Mouse (Mus musculus): ENCODE measurements around the gene Olfr340. TPM values are rescaled to one million over a fixed set of nuclear protein-coding genes. Genes with fewer than 3 reads are reported as not detected.
"Not testable (repeated sequence)": the region's sequence is repeated elsewhere in the genome, so short reads cannot be mapped to it uniquely, and the experiment has no call there.

Olfr340 gene
- polyA plus RNA-seq (2015; fragmentation: Nextera tagmentation; extraction: Ambion mirVana): not detected in 2 replicates

DNA sequence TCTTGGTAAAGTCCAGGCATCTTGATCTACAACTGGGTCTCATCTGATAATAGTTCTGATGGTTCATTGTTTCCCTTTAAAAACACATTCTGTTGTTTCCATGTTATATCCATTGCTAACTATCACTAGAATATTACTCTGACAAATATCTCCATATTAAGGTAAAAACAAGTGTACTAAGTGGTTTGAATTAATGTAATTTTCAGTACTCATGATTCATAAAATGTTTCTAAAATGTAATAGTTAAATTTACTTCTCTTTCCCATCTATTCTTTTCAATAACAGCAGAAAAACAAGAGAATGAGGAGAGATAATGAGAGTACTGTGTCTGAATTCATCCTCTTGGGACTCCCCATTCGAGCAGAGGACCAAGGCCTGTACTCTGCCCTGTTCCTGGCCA lies at the start of gene Olfr340:
TSS of gene Olfr340 (plus strand) at position 301 of the 400 bp plus-strand sequence.
- Histone ChIP-seq H3K4me2 (replicated peaks) (no peak within 1 kb of the TSS), H3K4me3 (replicated peaks) (no peak within 1 kb of the TSS), H3K27me3 (replicated peaks) (no peaks in the 10 kb centered on the region), H3K27ac (no peak within 1 kb of the TSS), H3K4me1 (replicated peaks) (no peaks in the 10 kb centered on the region), H3K36me3 (no peaks in the 10 kb centered on the region), H3K9ac (no peak within 1 kb of the TSS), H3K9me3 (no peaks in the 10 kb centered on the region)
- no peak for ATAC-seq
- 62% methylated on average over 1 of the region's 1 CpGs for WGBS

DNA sequence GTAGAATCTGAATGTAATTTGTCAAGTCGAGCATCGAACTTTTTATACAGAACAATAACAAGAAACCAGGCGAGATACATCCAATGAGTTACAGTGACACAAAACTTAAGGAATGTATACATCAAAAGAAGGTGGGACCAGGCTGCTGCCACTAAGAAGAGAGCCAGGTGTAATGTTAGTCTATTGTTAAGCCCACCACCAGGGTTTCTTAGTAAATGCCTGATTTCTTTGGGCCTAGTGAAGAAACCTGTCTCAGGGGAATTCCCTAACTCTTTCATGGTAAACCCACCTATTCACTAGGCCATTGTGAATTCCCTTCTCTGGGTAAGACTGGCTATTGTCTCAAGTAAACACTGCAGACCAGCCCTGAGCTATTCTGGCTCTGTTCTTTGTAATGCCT lies 37.2 kb upstream of the Olfr340 start:
- H3K27me3 ChIP-seq (replicated peaks); H3K9me3 ChIP-seq; H3K36me3 ChIP-seq; H3K9ac ChIP-seq; ATAC-seq; H3K4me3 ChIP-seq (replicated peaks); H3K27ac ChIP-seq; H3K4me2 ChIP-seq (replicated peaks); H3K4me1 ChIP-seq (replicated peaks): not testable (repeated sequence)
- 89% methylated on average over 3 of the region's 3 CpGs for WGBS

DNA sequence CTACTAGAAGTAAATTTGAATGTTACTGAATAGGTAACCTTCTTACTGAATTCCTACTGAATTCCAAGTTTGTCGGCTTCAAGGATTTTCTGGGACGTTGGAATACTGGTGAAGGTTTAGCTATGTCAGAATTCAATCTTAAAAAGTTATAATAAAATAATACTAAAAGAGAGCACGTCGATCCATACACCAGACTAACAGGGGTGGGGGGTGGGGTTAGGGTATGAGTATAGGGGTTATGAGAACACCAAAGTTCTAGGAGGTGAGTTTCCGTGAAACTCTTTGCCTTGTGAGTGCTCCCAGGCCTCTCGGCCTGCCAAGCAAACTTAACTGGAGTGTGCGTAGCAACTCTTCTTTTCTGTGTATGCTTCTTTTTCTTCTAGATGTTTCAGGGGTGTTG lies 36.8 kb upstream of the Olfr340 start:
- not testable (repeated sequence) for ATAC-seq
- 89% methylated on average over 7 of the region's 7 CpGs for WGBS

GRCm38 (mm10) chr2:36418647-36419046 lies 33.7 kb upstream of the Olfr340 start, which contains the start of gene Olfr339:
Gene Olfr339, plus strand, starts transcription at chr2:36418947.
- no peak for ATAC-seq
- H3K4me2 ChIP-seq (replicated peaks): no peak within 1 kb of the TSS
- no peak within 1 kb of the TSS for H3K9ac ChIP-seq
- H3K36me3 ChIP-seq: no peaks in the 10 kb centered on the region
- no peaks in the 10 kb centered on the region for H3K4me1 ChIP-seq (replicated peaks)
- H3K4me3 ChIP-seq (replicated peaks): no peak within 1 kb of the TSS
- 84% methylated on average over 3 of the region's 3 CpGs for WGBS
- H3K9me3 ChIP-seq: peaks cover 3% of the 10 kb centered on the region; the same call in 1 of the 2 replicates
- H3K27me3 ChIP-seq (replicated peaks): no peaks in the 10 kb centered on the region
- H3K27ac ChIP-seq: no peak within 1 kb of the TSS

More for the DNA sequence above, 36.8 kb upstream of the Olfr340 start:
- not testable (repeated sequence) for H3K4me1 ChIP-seq (replicated peaks); H3K4me3 ChIP-seq (replicated peaks); H3K36me3 ChIP-seq; H3K27me3 ChIP-seq (replicated peaks); H3K9me3 ChIP-seq; H3K9ac ChIP-seq; H3K4me2 ChIP-seq (replicated peaks); H3K27ac ChIP-seq

- H3K27ac ChIP-seq: no peak overlapping the region
- H3K4me3 ChIP-seq (replicated peaks): no peak overlapping the region
- no peak overlapping the region for H3K4me2 ChIP-seq (replicated peaks)
- H3K9ac ChIP-seq: no peak overlapping the region
- H3K27me3 ChIP-seq (replicated peaks): no peaks in the 10 kb centered on the region
- no peaks in the 10 kb centered on the region for H3K4me1 ChIP-seq (replicated peaks)
- no peaks in the 10 kb centered on the region for H3K9me3 ChIP-seq
- no peak for ATAC-seq
- H3K36me3 ChIP-seq: no peaks in the 10 kb centered on the region
These were observed 21.2 kb downstream of the Olfr340 start for GRCm38 (mm10) chr2:36473634-36474033.

DNA sequence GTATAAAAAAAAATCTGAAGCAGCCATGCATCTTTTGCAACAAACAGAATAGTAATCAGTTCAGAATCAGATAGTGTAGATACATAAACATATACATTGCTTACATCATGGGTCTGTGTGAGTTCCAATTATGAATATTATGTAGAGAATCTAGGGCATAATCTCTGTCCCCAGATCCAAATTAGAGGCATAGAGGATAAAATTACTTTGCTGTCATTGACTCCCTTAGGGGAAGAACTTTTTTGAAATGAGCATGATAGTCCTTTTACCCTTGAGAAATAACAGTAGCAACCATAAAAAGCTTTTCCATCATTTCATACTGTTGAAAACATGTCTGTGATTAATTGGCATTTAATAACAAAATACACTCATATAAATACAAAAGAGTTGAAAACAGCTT lies 30.0 kb downstream of the Olfr340 start, which contains the start of gene Olfr341:
TSS of gene Olfr341 (minus strand) at position 101 of the 400 bp plus-strand sequence.
- no peaks in the 10 kb centered on the region for H3K4me1 ChIP-seq (replicated peaks)
- no peak within 1 kb of the TSS for H3K27ac ChIP-seq
- no peak within 1 kb of the TSS for H3K4me3 ChIP-seq (replicated peaks)
- H3K27me3 ChIP-seq (replicated peaks): no peaks in the 10 kb centered on the region
- no peak for ATAC-seq
- no peak within 1 kb of the TSS for H3K4me2 ChIP-seq (replicated peaks)
- H3K9me3 ChIP-seq: no peaks in the 10 kb centered on the region
- H3K9ac ChIP-seq: no peak within 1 kb of the TSS
- no peaks in the 10 kb centered on the region for H3K36me3 ChIP-seq

Other genes starting within 250 kb of the Olfr340 start
- gene Ptgs1, start 222.2 kb upstream of the Olfr340 start, polyA plus RNA-seq (2015; fragmentation: Nextera tagmentation; extraction: Ambion mirVana): 24.7 and 26.0 TPM in 2 replicates
- 0.03 TPM in 1 of 2 replicates, not detected in the other for gene Olfr338, start 79.1 kb upstream of the Olfr340 start, polyA plus RNA-seq (2015; fragmentation: Nextera tagmentation; extraction: Ambion mirVana)
- gene Olfr339, start 33.6 kb upstream of the Olfr340 start, polyA plus RNA-seq (2015; fragmentation: Nextera tagmentation; extraction: Ambion mirVana): not detected in 2 replicates
- gene Olfr341, start 29.9 kb downstream of the Olfr340 start, polyA plus RNA-seq (2015; fragmentation: Nextera tagmentation; extraction: Ambion mirVana): not detected in 2 replicates
- gene Olfr342, start 72.4 kb downstream of the Olfr340 start, polyA plus RNA-seq (2015; fragmentation: Nextera tagmentation; extraction: Ambion mirVana): not detected in 2 replicates
- gene Olfr344, start 114.1 kb downstream of the Olfr340 start, polyA plus RNA-seq (2015; fragmentation: Nextera tagmentation; extraction: Ambion mirVana): not detected in 2 replicates
- not detected in 2 replicates for gene Olfr345, start 187.5 kb downstream of the Olfr340 start, polyA plus RNA-seq (2015; fragmentation: Nextera tagmentation; extraction: Ambion mirVana)
- gene Olfr346, start 233.2 kb downstream of the Olfr340 start, polyA plus RNA-seq (2015; fragmentation: Nextera tagmentation; extraction: Ambion mirVana): not detected in 2 replicates

All from intestine, embryonic 15.5 days (tissue).